Mouse (Mus musculus): Measurements from ENCODE around the gene Usp17ld. TPM values are rescaled to one million over a fixed set of nuclear protein-coding genes. Genes with fewer than 3 reads are reported as not detected.
"Not testable (repeated sequence)": the region's sequence is repeated elsewhere in the genome, so short reads cannot be mapped to it uniquely, and the experiment has no call there.

Gene Usp17ld
- polyA plus RNA-seq (2012; rRNA removed), result not detected in 2 replicates

- DNase-seq (ENCODE audit: low spot score), result not testable (repeated sequence)
Measured at GRCm38 (mm10) chr7:103252405-103252804, at the start of gene Usp17ld. Gene Usp17ld (minus strand): TSS chr7:103252505.

GRCm38 (mm10) chr7:103216696-103217095, 35.6 kb downstream of the Usp17ld start, which contains the start of gene Olfr594:
Gene Olfr594 (plus strand): TSS chr7:103216996.
- DNase-seq (ENCODE audit: low spot score), result no peak

GRCm38 (mm10) chr7:103212050-103212449, 40.3 kb downstream of the Usp17ld start:
- DNase-seq (ENCODE audit: low spot score), result not testable (repeated sequence)

- no peak for DNase-seq (ENCODE audit: low spot score)
Measured at GRCm38 (mm10) chr7:103211562-103211961, 40.7 kb downstream of the Usp17ld start, which contains the start of gene Olfr593. Gene Olfr593 (plus strand): TSS chr7:103211862.

Other genes with a start within 250 kb of the Usp17ld start
- not detected in 2 replicates for gene Olfr582, start 214.5 kb downstream of the Usp17ld start, polyA plus RNA-seq (2012; rRNA removed)
- gene Olfr583, start 201.2 kb downstream of the Usp17ld start, polyA plus RNA-seq (2012; rRNA removed), result not detected in 2 replicates
- not detected in 2 replicates for gene Olfr584, start 170.6 kb downstream of the Usp17ld start, polyA plus RNA-seq (2012; rRNA removed)
- not detected in 2 replicates for gene Olfr585, start 154.8 kb downstream of the Usp17ld start, polyA plus RNA-seq (2012; rRNA removed)
- gene Olfr586, start 126.9 kb downstream of the Usp17ld start, polyA plus RNA-seq (2012; rRNA removed), result not detected in 2 replicates
- gene Olfr588-ps1, start 111.6 kb downstream of the Usp17ld start, polyA plus RNA-seq (2012; rRNA removed), result not detected in 2 replicates
- not detected in 2 replicates for gene Olfr589, start 96.1 kb downstream of the Usp17ld start, polyA plus RNA-seq (2012; rRNA removed)
- gene Olfr591, start 74.2 kb downstream of the Usp17ld start, polyA plus RNA-seq (2012; rRNA removed), result not detected in 2 replicates
- gene Olfr592, start 67.7 kb downstream of the Usp17ld start, polyA plus RNA-seq (2012; rRNA removed), result not detected in 2 replicates
- gene Olfr593, start 40.6 kb downstream of the Usp17ld start, polyA plus RNA-seq (2012; rRNA removed), result not detected in 2 replicates
- gene Olfr594, start 35.5 kb downstream of the Usp17ld start, polyA plus RNA-seq (2012; rRNA removed), result not detected in 2 replicates
- gene Olfr596, start 53.1 kb upstream of the Usp17ld start, polyA plus RNA-seq (2012; rRNA removed), result not detected in 2 replicates
- not detected in 2 replicates for gene Olfr597, start 63.8 kb upstream of the Usp17ld start, polyA plus RNA-seq (2012; rRNA removed)
- gene Olfr598, start 71.1 kb upstream of the Usp17ld start, polyA plus RNA-seq (2012; rRNA removed), result not detected in 2 replicates
- not detected in 2 replicates for gene Olfr599, start 83.4 kb upstream of the Usp17ld start, polyA plus RNA-seq (2012; rRNA removed)
- gene Olfr600, start 97.2 kb upstream of the Usp17ld start, polyA plus RNA-seq (2012; rRNA removed), result not detected in 2 replicates
- not detected in 2 replicates for gene Olfr601, start 110.2 kb upstream of the Usp17ld start, polyA plus RNA-seq (2012; rRNA removed)
- gene Olfr603, start 133.7 kb upstream of the Usp17ld start, polyA plus RNA-seq (2012; rRNA removed), result not detected in 2 replicates
- not detected in 2 replicates for gene Usp17lc, start 162.6 kb upstream of the Usp17ld start, polyA plus RNA-seq (2012; rRNA removed)
- not detected in 2 replicates for gene Olfr605, start 192.9 kb upstream of the Usp17ld start, polyA plus RNA-seq (2012; rRNA removed)
- not detected in 2 replicates for gene Olfr606, start 196.5 kb upstream of the Usp17ld start, polyA plus RNA-seq (2012; rRNA removed)
- not detected in 2 replicates for gene Olfr607, start 211.6 kb upstream of the Usp17ld start, polyA plus RNA-seq (2012; rRNA removed)
- gene Olfr608, start 217.4 kb upstream of the Usp17ld start, polyA plus RNA-seq (2012; rRNA removed), result not detected in 2 replicates
- gene Olfr609, start 245.6 kb upstream of the Usp17ld start, polyA plus RNA-seq (2012; rRNA removed), result not detected in 2 replicates

Data from urinary bladder, adult 2 months (tissue).